Mouse (Mus musculus) MEL (cell line): Measurements from ENCODE around the gene Olfr790. TPM values are rescaled to one million over a fixed set of nuclear protein-coding genes. Genes with fewer than 3 reads are reported as not detected.

Experiments
- DNase-seq: peaks from one replicate; pipeline ENCODE4 v3.0.0; 2011; ENCODE audit warnings: low read depth, low spot score
- H3K27ac ChIP-seq: 2 replicates; pipeline ENCODE4 v1.5.1; 2012; ENCODE audit warnings: low read depth, mild to moderate bottlenecking, control low read depth, low read length, moderate library complexity; ENCODE audit not compliant: control insufficient read depth
- H3K27me3 ChIP-seq, 2 experiments: fragments of 150-350 bp in 1 of 2; sonication (generic) in 1 of 2; 2 replicates each; pipeline ENCODE4 v1.6.1; 2012; ENCODE audit warnings: low read length in 2 of 2, mild to moderate bottlenecking in 2 of 2, improper control_type of control experiment in 1 of 2, moderate library complexity in 1 of 2; ENCODE audit not compliant: insufficient read depth in 2 of 2, control insufficient read depth in 1 of 2
- H3K36me3 ChIP-seq, 2 experiments: 2 replicates each; pipeline ENCODE4 v1.6.1; 2012 to 2014; ENCODE audit warnings: low read length in 2 of 2, improper control_type of control experiment in 1 of 2, inconsistent platforms in 1 of 2, mild to moderate bottlenecking in 1 of 2; ENCODE audit not compliant: insufficient read depth in 2 of 2, control insufficient read depth in 1 of 2
- H3K4me1 ChIP-seq, 2 experiments: fragments of 150-350 bp in 1 of 2; sonication (generic) in 1 of 2; 2 replicates each; pipeline ENCODE4 v1.6.1; 2012; ENCODE audit warnings: low read length in 2 of 2, improper control_type of control experiment in 1 of 2, mild to moderate bottlenecking in 1 of 2; ENCODE audit not compliant: insufficient read depth in 2 of 2, control insufficient read depth in 1 of 2
- H3K4me3 ChIP-seq, 2 experiments: fragments of 150-350 bp in 1 of 2; sonication (generic) in 1 of 2; 2 replicates each; pipeline ENCODE4 v1.5.1; 2012; ENCODE audit warnings: low read depth in 2 of 2, low read length in 2 of 2, mild to moderate bottlenecking in 2 of 2, moderate library complexity in 2 of 2, control low read depth in 1 of 2, improper control_type of control experiment in 1 of 2; ENCODE audit not compliant: control insufficient read depth in 1 of 2, insufficient read depth in 1 of 2
- H3K79me2 ChIP-seq: 2 replicates; pipeline ENCODE4 v1.6.1; 2012; ENCODE audit warnings: mild to moderate bottlenecking, low read length, moderate library complexity; ENCODE audit not compliant: control insufficient read depth, poor library complexity, insufficient read depth
- H3K9ac ChIP-seq: 2 replicates; pipeline ENCODE4 v1.6.1; 2012; ENCODE audit warnings: low read depth, mild to moderate bottlenecking, control low read depth, low read length, moderate library complexity; ENCODE audit not compliant: control insufficient read depth, poor library complexity, severe bottlenecking
- H3K9me3 ChIP-seq: fragments of 150-350 bp; sonication (generic); replicated peaks from 2 replicates; pipeline ENCODE4 v1.6.1; 2012; ENCODE audit warnings: mild to moderate bottlenecking, low read length, improper control_type of control experiment, moderate library complexity; ENCODE audit not compliant: insufficient read depth
- BHLHE40 ChIP-seq: IDR thresholded peaks from 2 replicates; pipeline ENCODE4 v1.6.1; 2012; ENCODE audit warnings: low read depth, mild to moderate bottlenecking, inconsistent platforms, low read length, improper control_type of control experiment, borderline replicate concordance
- CHD1 ChIP-seq: IDR thresholded peaks from 2 replicates; pipeline ENCODE4 v1.6.1; 2012; ENCODE audit warnings: low read depth, mild to moderate bottlenecking, inconsistent platforms, low read length, improper control_type of control experiment
- CTCF ChIP-seq, 3 experiments: IDR thresholded peaks in 2 of 3; conservative IDR thresholded peaks in 1 of 3; 2 replicates each; pipeline ENCODE4 v1.5.1; 2011 to 2012; ENCODE audit warnings: low read length in 3 of 3, low read depth in 2 of 3, mild to moderate bottlenecking in 2 of 3, improper control_type of control experiment in 1 of 3, inconsistent platforms in 1 of 3, mixed read lengths in 1 of 3, moderate library complexity in 1 of 3; ENCODE audit not compliant: control insufficient read depth in 1 of 3, insufficient read depth in 1 of 3, poor library complexity in 1 of 3, severe bottlenecking in 1 of 3
- E2F4 ChIP-seq: IDR thresholded peaks from 2 replicates; pipeline ENCODE4 v1.6.1; 2011; ENCODE audit warnings: low read depth, low read length, improper control_type of control experiment, borderline replicate concordance
- ELF1 ChIP-seq: IDR thresholded peaks from 2 replicates; pipeline ENCODE4 v1.6.1; 2014; ENCODE audit warnings: low read depth, mild to moderate bottlenecking, inconsistent platforms, low read length, improper control_type of control experiment, moderate library complexity
- EP300 ChIP-seq, 2 experiments: IDR thresholded peaks; 2 replicates each; pipeline ENCODE4 v1.6.1; 2011; ENCODE audit warnings: improper control_type of control experiment in 2 of 2, low read length in 2 of 2, low read depth in 1 of 2, mild to moderate bottlenecking in 1 of 2
- ETS1 ChIP-seq: IDR thresholded peaks from 2 replicates; pipeline ENCODE4 v1.6.1; 2012; ENCODE audit warnings: low read depth, mild to moderate bottlenecking, inconsistent platforms, low read length, improper control_type of control experiment, moderate library complexity
- GABPA ChIP-seq: IDR thresholded peaks from 2 replicates; pipeline ENCODE4 v1.6.1; 2012; ENCODE audit warnings: low read depth, mild to moderate bottlenecking, inconsistent platforms, low read length, improper control_type of control experiment, moderate library complexity
- HCFC1 ChIP-seq: IDR thresholded peaks from 2 replicates; pipeline ENCODE4 v1.6.1; 2012; ENCODE audit warnings: low read depth, mild to moderate bottlenecking, inconsistent platforms, low read length, improper control_type of control experiment, moderate library complexity
- JUND ChIP-seq: IDR thresholded peaks from 2 replicates; pipeline ENCODE4 v1.6.1; 2011; ENCODE audit warnings: low read depth, mild to moderate bottlenecking, improper control_type of control experiment, low read length
- KAT2A ChIP-seq: conservative IDR thresholded peaks from 2 replicates; pipeline ENCODE4 v1.6.1; 2012; ENCODE audit warnings: low read depth, low read length, improper control_type of control experiment, inconsistent platforms
- MXI1 ChIP-seq: IDR thresholded peaks from 2 replicates; pipeline ENCODE4 v1.6.1; 2011; ENCODE audit warnings: mild to moderate bottlenecking, low read depth, low read length, improper control_type of control experiment
- MYB ChIP-seq: IDR thresholded peaks from 2 replicates; pipeline ENCODE4 v1.6.1; 2011; ENCODE audit warnings: mild to moderate bottlenecking, low read depth, low read length, improper control_type of control experiment
- MYC ChIP-seq: IDR thresholded peaks from 2 replicates; pipeline ENCODE4 v1.6.1; 2011; ENCODE audit warnings: low read depth, mild to moderate bottlenecking, low read length, improper control_type of control experiment, moderate library complexity
- NELFE ChIP-seq: IDR thresholded peaks from 2 replicates; pipeline ENCODE4 v1.6.1; 2011; ENCODE audit warnings: low read depth, low read length, improper control_type of control experiment
- POLR2A ChIP-seq, 2 experiments: IDR thresholded peaks; 2 replicates each; pipeline ENCODE4 v1.6.1; 2011 to 2012; ENCODE audit warnings: low read length in 2 of 2, mild to moderate bottlenecking in 2 of 2, control low read depth in 1 of 2, improper control_type of control experiment in 1 of 2, low read depth in 1 of 2, moderate library complexity in 1 of 2; ENCODE audit not compliant: control insufficient read depth in 1 of 2, insufficient read depth in 1 of 2, poor library complexity in 1 of 2
- POLR2AphosphoS5 ChIP-seq: IDR thresholded peaks from 2 replicates; pipeline ENCODE4 v1.6.1; 2012; ENCODE audit warnings: low read depth, borderline replicate concordance, mild to moderate bottlenecking, inconsistent platforms, low read length, moderate library complexity, mixed read lengths
- RAD21 ChIP-seq: IDR thresholded peaks from 2 replicates; pipeline ENCODE4 v1.6.1; 2011; ENCODE audit warnings: mild to moderate bottlenecking, low read depth, low read length, improper control_type of control experiment
- RCOR1 ChIP-seq: IDR thresholded peaks from 2 replicates; pipeline ENCODE4 v1.6.1; 2012; ENCODE audit warnings: low read depth, mild to moderate bottlenecking, inconsistent platforms, low read length, improper control_type of control experiment
- SIN3A ChIP-seq: IDR thresholded peaks from 2 replicates; pipeline ENCODE4 v1.6.1; 2012; ENCODE audit warnings: low read length, improper control_type of control experiment, inconsistent platforms
- TAL1 ChIP-seq: IDR thresholded peaks from 2 replicates; pipeline ENCODE4 v1.6.1; 2012; ENCODE audit warnings: mild to moderate bottlenecking, inconsistent platforms, low read length, moderate library complexity, mixed read lengths
- TCF12 ChIP-seq: IDR thresholded peaks from 2 replicates; pipeline ENCODE4 v1.6.1; 2014; ENCODE audit warnings: low read depth, mild to moderate bottlenecking, inconsistent platforms, low read length, improper control_type of control experiment, moderate library complexity
- UBTF ChIP-seq: IDR thresholded peaks from 2 replicates; pipeline ENCODE4 v1.6.1; 2012; ENCODE audit warnings: low read depth, mild to moderate bottlenecking, inconsistent platforms, low read length, improper control_type of control experiment, moderate library complexity, borderline replicate concordance; ENCODE audit not compliant: insufficient read depth
- USF1 ChIP-seq: IDR thresholded peaks from 2 replicates; pipeline ENCODE4 v1.6.1; 2014; ENCODE audit warnings: low read depth, mild to moderate bottlenecking, inconsistent platforms, low read length, improper control_type of control experiment, moderate library complexity
- ZKSCAN1 ChIP-seq: IDR thresholded peaks from 2 replicates; pipeline ENCODE4 v1.6.1; 2012; ENCODE audit warnings: low read depth, mild to moderate bottlenecking, inconsistent platforms, low read length, improper control_type of control experiment, moderate library complexity
- ZMIZ1 ChIP-seq: IDR thresholded peaks from 2 replicates; pipeline ENCODE4 v1.6.1; 2012; ENCODE audit warnings: low read depth, mild to moderate bottlenecking, inconsistent platforms, low read length, improper control_type of control experiment, moderate library complexity
- polyA plus RNA-seq, 2 experiments: library from polyadenylated mRNA; stranded (reverse) in 1 of 2; unstranded in 1 of 2; fragments of >175 nt in 1 of 2; fragments of >200 nt in 1 of 2; gene quantifications; 2 replicates each; pipeline versions ENCODE4 v1.2.1 to v1.2.4; 2012; ENCODE audit warnings: low replicate concordance in 2 of 2, low read depth in 1 of 2; ENCODE audit not compliant: insufficient read length in 2 of 2, insufficient read depth in 1 of 2, missing spikeins in 1 of 2
- total RNA-seq: library from RNA; depleted of rRNA; stranded (reverse); fragments of 300-350 nt; gene quantifications from 2 replicates; pipeline ENCODE4 v1.2.3, GENCODE M21; 2012

The Olfr790 gene
- total and polyA plus RNA-seq, 3 experiments, result not detected

GRCm38 (mm10) chr10:129473723-129474122, 24.6 kb upstream of the Olfr790 start:
- Histone ChIP-seq H3K9me3 (no peaks in the 10 kb centered on the region), H3K27ac (no peak overlapping the region), H3K4me3 (no peak overlapping the region), H3K27me3 (no peaks in the 10 kb centered on the region), H3K4me1 (no peaks in the 10 kb centered on the region), H3K79me2 (no peaks in the 10 kb centered on the region), H3K9ac (no peak overlapping the region), H3K36me3 (no peaks in the 10 kb centered on the region)
- no peak for DNase-seq
- no peak for TF ChIP-seq GABPA
- TF ChIP-seq RCOR1, result no peak
- no peak for TF ChIP-seq MYB
- TF ChIP-seq USF1, result no peak
- no peak for TF ChIP-seq MXI1
- TF ChIP-seq POLR2AphosphoS5, result no peak
- TF ChIP-seq UBTF, result no peak
- no peak for TF ChIP-seq ZMIZ1
- no peak for TF ChIP-seq BHLHE40
- TF ChIP-seq KAT2A, result no peak
- no peak for TF ChIP-seq CTCF (IDR thresholded peaks at IDR 0.05 in 2 of 3, conservative IDR thresholded peaks at IDR 0.05 in 1 of 3; ENCODE audit: control insufficient read depth in 1 of 3, insufficient read depth in 1 of 3, low read depth in 2 of 3, low read length in 3 of 3, poor library complexity in 1 of 3, severe bottlenecking in 1 of 3)
- TF ChIP-seq SIN3A, result no peak
- TF ChIP-seq NELFE, result no peak
- TF ChIP-seq E2F4, result no peak
- no peak for TF ChIP-seq POLR2A (IDR thresholded peaks at IDR 0.05; ENCODE audit: control insufficient read depth in 1 of 2, insufficient read depth in 1 of 2, low read depth in 1 of 2, low read length in 2 of 2, poor library complexity in 1 of 2)

- DNase-seq, result no peak
- Histone ChIP-seq H3K79me2 (no peaks in the 10 kb centered on the region), H3K27ac (no peak within 1 kb of the TSS), H3K27me3 (no peaks in the 10 kb centered on the region), H3K9ac (no peak within 1 kb of the TSS), H3K4me1 (no peaks in the 10 kb centered on the region), H3K4me3 (no peak within 1 kb of the TSS), H3K9me3 (no peaks in the 10 kb centered on the region), H3K36me3 (no peaks in the 10 kb centered on the region)
- TF ChIP-seq USF1, result no peak
- TF ChIP-seq CHD1, result no peak
- no peak for TF ChIP-seq MYB
- no peak for TF ChIP-seq ZKSCAN1
- no peak for TF ChIP-seq TAL1
- no peak for TF ChIP-seq EP300 (IDR thresholded peaks at IDR 0.05; ENCODE audit: low read depth in 1 of 2, low read length in 2 of 2)
- no peak for TF ChIP-seq HCFC1
- TF ChIP-seq ELF1, result no peak
- TF ChIP-seq ETS1, result no peak
- TF ChIP-seq NELFE, result no peak
- TF ChIP-seq MYC, result no peak
- TF ChIP-seq POLR2A (IDR thresholded peaks at IDR 0.05; ENCODE audit: control insufficient read depth in 1 of 2, insufficient read depth in 1 of 2, low read depth in 1 of 2, low read length in 2 of 2, poor library complexity in 1 of 2), result no peak
- TF ChIP-seq JUND, result no peak
- TF ChIP-seq RAD21, result no peak
- TF ChIP-seq TCF12, result no peak
These were observed 13.8 kb upstream of the Olfr790 start, which contains the start of gene Olfr789 for GRCm38 (mm10) chr10:129484452-129484851. Gene Olfr789 (plus strand): TSS chr10:129484752.
